Mouse (Mus musculus): ENCODE data around the gene Gm49380. TPM values are rescaled to one million over a fixed set of nuclear protein-coding genes. Genes with fewer than 3 reads are reported as not detected.

The Gm49380 gene
- polyA plus RNA-seq, 1 experiment from 2014 or later: 0.10 TPM

DNA sequence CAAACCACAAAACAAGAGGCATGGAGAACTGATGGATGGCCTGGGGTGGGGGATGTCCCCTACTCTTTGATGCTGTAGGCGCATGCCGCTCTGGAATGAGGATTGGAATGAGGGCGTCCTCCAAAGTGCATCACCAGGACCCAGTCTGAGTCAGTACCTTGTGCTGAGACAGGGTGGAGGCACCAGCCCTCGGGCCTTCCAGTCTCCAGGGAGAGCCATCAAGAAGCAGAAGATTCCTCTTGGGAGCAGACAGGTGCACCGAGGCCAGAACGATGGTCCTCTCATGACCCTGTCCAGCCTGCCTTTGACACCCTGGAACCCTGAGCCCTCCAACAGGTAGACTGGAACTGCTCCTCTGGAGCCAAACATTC is 45.4 kb downstream of the Gm49380 start:
- no peak overlapping the region for H3K27ac ChIP-seq (ENCODE audit: low read length)
- ATAC-seq: no peak
- peaks cover 5% of the 10 kb centered on the region for H3K4me1 ChIP-seq (ENCODE audit: control insufficient read depth, insufficient read depth, low read length)
- no peak overlapping the region for H3K4me3 ChIP-seq (ENCODE audit: low read depth, low read length)
- no peaks in the 10 kb centered on the region for H3K9me3 ChIP-seq (replicated peaks; ENCODE audit: control insufficient read depth, low read length, poor library complexity, severe bottlenecking)
- H3K27me3 ChIP-seq (ENCODE audit: control insufficient read depth, insufficient read depth, low read depth, low read length): no peaks in the 10 kb centered on the region
- no peak overlapping the region for H3K9ac ChIP-seq (ENCODE audit: low read depth, low read length)
- H3K4me2 ChIP-seq (ENCODE audit: low read length): peak overlapping the region; percentile 87; the same call in 1 of the 2 replicates
- H3K36me3 ChIP-seq (ENCODE audit: control insufficient read depth, insufficient read depth, low read length): no peaks in the 10 kb centered on the region
- whole genome bisulfite sequencing: 91% methylated on average over 6 of the region's 6 CpGs

GRCm38 (mm10) chr9:44067241-44067959 is 45.9 kb downstream of the Gm49380 start:
- no peak overlapping the region for H3K27ac ChIP-seq (ENCODE audit: low read length)
- WGBS: 9% methylated on average over 15 of the region's 15 CpGs
- ATAC-seq: peak; percentile 61

DNA sequence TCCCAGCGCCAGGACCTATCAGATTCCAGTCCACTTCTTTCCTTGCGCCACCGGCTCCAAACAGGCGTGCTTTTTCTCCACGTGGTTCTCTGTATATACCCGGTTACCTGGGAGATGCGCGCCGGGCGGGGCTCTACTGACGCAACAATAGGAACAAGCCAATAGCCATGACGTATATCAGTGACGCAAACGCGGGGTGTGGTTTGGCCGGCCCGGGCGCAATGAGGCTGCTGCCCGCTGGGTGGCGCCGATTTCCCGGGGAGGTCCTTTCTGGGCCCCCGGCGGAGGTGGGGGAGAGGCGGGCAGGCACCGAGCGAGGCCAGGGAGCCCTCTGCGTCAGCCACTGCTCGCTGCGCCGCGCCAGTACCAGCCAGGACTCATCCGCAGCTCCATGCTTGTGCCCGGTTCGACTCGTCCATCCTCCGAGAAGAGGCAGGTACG is 46.5 kb downstream of the Gm49380 start, which contains the start of gene Usp2:
Gene Usp2 (plus strand): TSS at position 237 of the 441 bp plus-strand sequence.
- ATAC-seq: peak; percentile 98
- Histone ChIP-seq H3K27me3 (ENCODE audit: control insufficient read depth, insufficient read depth, low read depth, low read length) (no peaks in the 10 kb centered on the region), H3K4me3 (ENCODE audit: low read depth, low read length) (peak within 1 kb of the TSS; percentile 56), H3K27ac (ENCODE audit: low read length) (no peak within 1 kb of the TSS), H3K4me2 (ENCODE audit: low read length) (peak within 1 kb of the TSS; percentile 87), H3K4me1 (ENCODE audit: control insufficient read depth, insufficient read depth, low read length) (peaks cover 5% of the 10 kb centered on the region), H3K9ac (ENCODE audit: low read depth, low read length) (peak within 1 kb of the TSS; percentile 65), H3K36me3 (ENCODE audit: control insufficient read depth, insufficient read depth, low read length) (no peaks in the 10 kb centered on the region), H3K9me3 (replicated peaks; ENCODE audit: control insufficient read depth, low read length, poor library complexity, severe bottlenecking) (no peaks in the 10 kb centered on the region)
- under 1% methylated on average over 38 of the region's 38 CpGs for WGBS

More at GRCm38 (mm10) chr9:44067241-44067959, 45.9 kb downstream of the Gm49380 start:
- peak overlapping the region; percentile 87 for H3K4me2 ChIP-seq (ENCODE audit: low read length)
- H3K9me3 ChIP-seq (replicated peaks; ENCODE audit: control insufficient read depth, low read length, poor library complexity, severe bottlenecking): no peaks in the 10 kb centered on the region
- H3K36me3 ChIP-seq (ENCODE audit: control insufficient read depth, insufficient read depth, low read length): no peaks in the 10 kb centered on the region
- H3K4me1 ChIP-seq (ENCODE audit: control insufficient read depth, insufficient read depth, low read length): peaks cover 5% of the 10 kb centered on the region
- peak overlapping the region; percentile 56 for H3K4me3 ChIP-seq (ENCODE audit: low read depth, low read length)
- H3K27me3 ChIP-seq (ENCODE audit: control insufficient read depth, insufficient read depth, low read depth, low read length): no peaks in the 10 kb centered on the region
- peak overlapping the region; percentile 65 for H3K9ac ChIP-seq (ENCODE audit: low read depth, low read length)

- Histone ChIP-seq H3K27me3 (ENCODE audit: control insufficient read depth, insufficient read depth, low read depth, low read length) (no peaks in the 10 kb centered on the region), H3K4me2 (ENCODE audit: low read length) (no peak overlapping the region), H3K4me1 (ENCODE audit: control insufficient read depth, insufficient read depth, low read length) (peaks cover 5% of the 10 kb centered on the region), H3K4me3 (ENCODE audit: low read depth, low read length) (no peak overlapping the region), H3K9ac (ENCODE audit: low read depth, low read length) (no peak overlapping the region), H3K27ac (ENCODE audit: low read length) (no peak overlapping the region), H3K9me3 (replicated peaks; ENCODE audit: control insufficient read depth, low read length, poor library complexity, severe bottlenecking) (no peaks in the 10 kb centered on the region), H3K36me3 (ENCODE audit: control insufficient read depth, insufficient read depth, low read length) (no peaks in the 10 kb centered on the region)
- WGBS: 33% methylated on average over 1 of the region's 1 CpGs
- no peak for ATAC-seq
Measured at GRCm38 (mm10) chr9:44065177-44065576, 48.1 kb downstream of the Gm49380 start.

GRCm38 (mm10) chr9:44058606-44059005 is 54.7 kb downstream of the Gm49380 start:
- H3K4me2 ChIP-seq (ENCODE audit: low read length): no peak overlapping the region
- H3K4me1 ChIP-seq (ENCODE audit: control insufficient read depth, insufficient read depth, low read length): no peaks in the 10 kb centered on the region
- ATAC-seq: no peak
- no peaks in the 10 kb centered on the region for H3K9me3 ChIP-seq (replicated peaks; ENCODE audit: control insufficient read depth, low read length, poor library complexity, severe bottlenecking)
- 88% methylated on average over 6 of the region's 6 CpGs for WGBS
- no peak overlapping the region for H3K9ac ChIP-seq (ENCODE audit: low read depth, low read length)
- no peaks in the 10 kb centered on the region for H3K36me3 ChIP-seq (ENCODE audit: control insufficient read depth, insufficient read depth, low read length)
- H3K27ac ChIP-seq (ENCODE audit: low read length): no peak overlapping the region
- H3K27me3 ChIP-seq (ENCODE audit: control insufficient read depth, insufficient read depth, low read depth, low read length): no peaks in the 10 kb centered on the region
- no peak overlapping the region for H3K4me3 ChIP-seq (ENCODE audit: low read depth, low read length)

- no peak overlapping the region for H3K4me2 ChIP-seq (ENCODE audit: low read length)
- WGBS: 85% methylated on average over 1 of the region's 1 CpGs
- no peak for ATAC-seq
Measured at GRCm38 (mm10) chr9:44053936-44054335, 59.4 kb downstream of the Gm49380 start.

GRCm38 (mm10) chr9:44052855-44053254 is 60.4 kb downstream of the Gm49380 start:
- H3K4me2 ChIP-seq (ENCODE audit: low read length): no peak overlapping the region
- H3K36me3 ChIP-seq (ENCODE audit: control insufficient read depth, insufficient read depth, low read length): no peaks in the 10 kb centered on the region
- no peak overlapping the region for H3K27ac ChIP-seq (ENCODE audit: low read length)
- ATAC-seq: no peak
- no peaks in the 10 kb centered on the region for H3K27me3 ChIP-seq (ENCODE audit: control insufficient read depth, insufficient read depth, low read depth, low read length)
- 73% methylated on average over 3 of the region's 3 CpGs for WGBS
- no peak overlapping the region for H3K4me3 ChIP-seq (ENCODE audit: low read depth, low read length)
- H3K9ac ChIP-seq (ENCODE audit: low read depth, low read length): no peak overlapping the region
- H3K9me3 ChIP-seq (replicated peaks; ENCODE audit: control insufficient read depth, low read length, poor library complexity, severe bottlenecking): no peaks in the 10 kb centered on the region
- no peaks in the 10 kb centered on the region for H3K4me1 ChIP-seq (ENCODE audit: control insufficient read depth, insufficient read depth, low read length)

More at GRCm38 (mm10) chr9:44053936-44054335, 59.4 kb downstream of the Gm49380 start:
- Histone ChIP-seq H3K9ac (ENCODE audit: low read depth, low read length) (no peak overlapping the region), H3K36me3 (ENCODE audit: control insufficient read depth, insufficient read depth, low read length) (no peaks in the 10 kb centered on the region), H3K4me3 (ENCODE audit: low read depth, low read length) (no peak overlapping the region), H3K27me3 (ENCODE audit: control insufficient read depth, insufficient read depth, low read depth, low read length) (no peaks in the 10 kb centered on the region), H3K4me1 (ENCODE audit: control insufficient read depth, insufficient read depth, low read length) (no peaks in the 10 kb centered on the region), H3K27ac (ENCODE audit: low read length) (no peak overlapping the region), H3K9me3 (replicated peaks; ENCODE audit: control insufficient read depth, low read length, poor library complexity, severe bottlenecking) (no peaks in the 10 kb centered on the region)

GRCm38 (mm10) chr9:44049381-44050165 is 63.7 kb downstream of the Gm49380 start:
- H3K27ac ChIP-seq (ENCODE audit: low read length): no peak overlapping the region
- H3K36me3 ChIP-seq (ENCODE audit: control insufficient read depth, insufficient read depth, low read length): no peaks in the 10 kb centered on the region
- no peak for ATAC-seq
- no peaks in the 10 kb centered on the region for H3K9me3 ChIP-seq (replicated peaks; ENCODE audit: control insufficient read depth, low read length, poor library complexity, severe bottlenecking)
- H3K4me2 ChIP-seq (ENCODE audit: low read length): no peak overlapping the region
- peaks cover 5% of the 10 kb centered on the region for H3K27me3 ChIP-seq (ENCODE audit: control insufficient read depth, insufficient read depth, low read depth, low read length)
- no peaks in the 10 kb centered on the region for H3K4me1 ChIP-seq (ENCODE audit: control insufficient read depth, insufficient read depth, low read length)
- 91% methylated on average over 8 of the region's 8 CpGs for WGBS
- no peak overlapping the region for H3K9ac ChIP-seq (ENCODE audit: low read depth, low read length)
- no peak overlapping the region for H3K4me3 ChIP-seq (ENCODE audit: low read depth, low read length)

Data from midbrain, embryonic 16.5 days (tissue).